Mouse (Mus musculus) G1E (cell line): ENCODE results near the gene Fgfr2.

Source experiments
- CTCF ChIP-seq: IDR thresholded peaks from 2 replicates; pipeline ENCODE4 v1.5.1; 2012; ENCODE audit warnings: low read depth, low read length, inconsistent platforms, mixed read lengths
- GATA1 ChIP-seq: IDR thresholded peaks from 2 replicates; pipeline ENCODE4 v1.6.1; 2012; ENCODE audit warnings: borderline replicate concordance, low read length, inconsistent platforms, mixed read lengths
- GATA2 ChIP-seq: IDR thresholded peaks from 2 replicates; pipeline ENCODE4 v1.6.1; 2012; ENCODE audit warnings: low read depth, low read length, inconsistent platforms, borderline replicate concordance
- POLR2AphosphoS5 ChIP-seq: IDR thresholded peaks from 2 replicates; pipeline ENCODE4 v1.6.1; 2012; ENCODE audit warnings: low read depth, low read length, inconsistent platforms; ENCODE audit not compliant: insufficient replicate concordance
- TAL1 ChIP-seq: conservative IDR thresholded peaks from 2 replicates; pipeline ENCODE4 v1.6.1; 2012; ENCODE audit warnings: low read depth, low read length, inconsistent platforms, mixed read lengths

GRCm38 (mm10) chr7:132784101-132784500 lies 339.0 kb downstream of the Fgfr2 start:
- TF ChIP-seq CTCF = no peak
- no peak for TF ChIP-seq GATA1
- TF ChIP-seq TAL1 = no peak
- TF ChIP-seq POLR2AphosphoS5 = no peak
- TF ChIP-seq GATA2 = no peak
